Mouse (Mus musculus) midbrain, embryonic 14.5 days (tissue): Measurements from ENCODE around the gene Mdm1. TPM values are rescaled to one million over a fixed set of nuclear protein-coding genes. Genes with fewer than 3 reads are reported as not detected.

Experiments
- ATAC-seq: fragments of 200-750 bp; cut with Nextera tagmentation; 2 replicates; pipeline ENCODE4 v1.8.0; 2017; ENCODE audit warnings: moderate number of reproducible peaks, moderate library complexity; ENCODE audit not compliant: low FRiP score, low TSS enrichment
- DNase-seq: peaks from one replicate; pipeline ENCODE4 v3.0.0-alpha.2; 2015
- H3K27ac ChIP-seq: fragments of 300-500 bp; sonication (generic); replicated peaks from 2 replicates; pipeline ENCODE4 v1.5.1; 2014; ENCODE audit warnings: mild to moderate bottlenecking, low read depth, low read length, moderate library complexity
- H3K27me3 ChIP-seq: fragments of 300-500 bp; sonication (generic); 2 replicates; pipeline ENCODE4 v1.6.1; 2014; ENCODE audit warnings: low read length, control low read depth, mixed read lengths; ENCODE audit not compliant: control insufficient read depth, insufficient read depth
- H3K36me3 ChIP-seq: fragments of 300-500 bp; sonication (generic); 2 replicates; pipeline ENCODE4 v1.6.1; 2014; ENCODE audit warnings: low read length, control low read depth; ENCODE audit not compliant: control insufficient read depth, insufficient read depth
- H3K4me1 ChIP-seq: fragments of 300-500 bp; sonication (generic); 2 replicates; pipeline ENCODE4 v1.6.1; 2014; ENCODE audit warnings: mild to moderate bottlenecking, antibody characterized with exemption, low read length, control low read depth; ENCODE audit not compliant: control insufficient read depth, insufficient read depth
- H3K4me2 ChIP-seq: fragments of 300-500 bp; sonication (generic); 2 replicates; pipeline ENCODE4 v1.6.1; 2014; ENCODE audit warnings: mild to moderate bottlenecking, low read length, moderate library complexity
- H3K4me3 ChIP-seq: fragments of 300-500 bp; sonication (generic); replicated peaks from 2 replicates; pipeline ENCODE4 v1.5.1; 2014; ENCODE audit warnings: low read depth, low read length
- H3K9ac ChIP-seq: fragments of 300-500 bp; sonication (generic); replicated peaks from 2 replicates; pipeline ENCODE4 v1.6.1; 2014; ENCODE audit warnings: mild to moderate bottlenecking, low read length, moderate library complexity
- H3K9me3 ChIP-seq: fragments of 300-500 bp; sonication (generic); 2 replicates; pipeline ENCODE4 v1.6.1; 2016; ENCODE audit warnings: low read length, control low read depth, mixed read lengths; ENCODE audit not compliant: control insufficient read depth
- WGBS: fragments of 180-500 bp; shearing (Covaris S2); extraction: QIAGEN DNeasy Blood & Tissue Kit; methylation state at CpG from one replicate; pipeline ENCODE4 v1.1.7; 2014; 5-methylcytosine and 5-hydroxymethylcytosine counted together
- polyA plus RNA-seq: library from polyadenylated mRNA; unstranded; fragments of >200 nt; fragmentation: Nextera tagmentation; extraction: Ambion mirVana; gene quantifications from 2 replicates; pipeline ENCODE4 v1.2.1, GENCODE M21; 2014

Gene Mdm1
- polyA plus RNA-seq, 1 experiment from 2014 or later: 32.3 TPM

GRCm38 (mm10) chr10:118114271-118114670 lies 27.3 kb upstream of the Mdm1 start:
- H3K9me3 ChIP-seq: no peaks in the 10 kb centered on the region
- H3K27me3 ChIP-seq: no peaks in the 10 kb centered on the region
- 95% methylated on average over 1 of the region's 1 CpGs for WGBS
- no peak overlapping the region for H3K4me2 ChIP-seq
- H3K9ac ChIP-seq: no peak overlapping the region
- DNase-seq: no peak
- ATAC-seq: no peak
- H3K36me3 ChIP-seq: no peaks in the 10 kb centered on the region
- peaks cover 8% of the 10 kb centered on the region; the same call in 1 of the 2 replicates for H3K4me1 ChIP-seq
- H3K27ac ChIP-seq: no peak overlapping the region
- no peak overlapping the region for H3K4me3 ChIP-seq

- no peaks in the 10 kb centered on the region for H3K9me3 ChIP-seq
- no peak overlapping the region for H3K4me2 ChIP-seq
- no peak overlapping the region for H3K4me3 ChIP-seq
- 89% methylated on average over 2 of the region's 2 CpGs for WGBS
- DNase-seq (no peak), ATAC-seq (no peak)
- H3K4me1 ChIP-seq: peaks cover 7% of the 10 kb centered on the region; the same call in 1 of the 2 replicates
- H3K27ac ChIP-seq: no peak overlapping the region
- no peaks in the 10 kb centered on the region for H3K36me3 ChIP-seq
- no peaks in the 10 kb centered on the region for H3K27me3 ChIP-seq
- no peak overlapping the region for H3K9ac ChIP-seq
Measured at GRCm38 (mm10) chr10:118116456-118116855, 25.2 kb upstream of the Mdm1 start.

GRCm38 (mm10) chr10:118121047-118121936 lies 20.3 kb upstream of the Mdm1 start:
- Histone ChIP-seq H3K36me3 (no peaks in the 10 kb centered on the region), H3K27me3 (no peaks in the 10 kb centered on the region), H3K4me1 (peaks cover 6% of the 10 kb centered on the region; the same call in 1 of the 2 replicates), H3K4me2 (peak overlapping the region; percentile 37), H3K9me3 (no peaks in the 10 kb centered on the region), H3K9ac (no peak overlapping the region), H3K27ac (peak overlapping the region; percentile 72), H3K4me3 (no peak overlapping the region)
- DNase-seq (peak; percentile 50), ATAC-seq (no peak)
- 70% methylated on average over 25 of the region's 25 CpGs for WGBS

GRCm38 (mm10) chr10:118121937-118122285 lies 19.7 kb upstream of the Mdm1 start:
- H3K4me3 ChIP-seq: no peak overlapping the region
- H3K9ac ChIP-seq: no peak overlapping the region
- ATAC-seq (peak; percentile 86), DNase-seq (peak; percentile 89)
- no peaks in the 10 kb centered on the region for H3K9me3 ChIP-seq
- peak overlapping the region; percentile 72 for H3K27ac ChIP-seq
- H3K4me2 ChIP-seq: peak overlapping the region; percentile 37
- H3K36me3 ChIP-seq: no peaks in the 10 kb centered on the region
- WGBS: 34% methylated on average over 13 of the region's 13 CpGs
- H3K4me1 ChIP-seq: peaks cover 6% of the 10 kb centered on the region; the same call in 1 of the 2 replicates
- no peaks in the 10 kb centered on the region for H3K27me3 ChIP-seq

GRCm38 (mm10) chr10:118122441-118123162 lies 19.0 kb upstream of the Mdm1 start:
- no peak overlapping the region for H3K4me3 ChIP-seq
- H3K9ac ChIP-seq: no peak overlapping the region
- H3K27ac ChIP-seq: peak overlapping the region; percentile 72; the same call in 1 of the 2 replicates
- 72% methylated on average over 11 of the region's 11 CpGs for WGBS
- no peaks in the 10 kb centered on the region for H3K36me3 ChIP-seq
- H3K9me3 ChIP-seq: no peaks in the 10 kb centered on the region
- ATAC-seq (no peak), DNase-seq (peak; percentile 35)
- H3K4me1 ChIP-seq: peaks cover 6% of the 10 kb centered on the region; the same call in 1 of the 2 replicates
- H3K27me3 ChIP-seq: no peaks in the 10 kb centered on the region
- H3K4me2 ChIP-seq: no peak overlapping the region

- WGBS: 92% methylated on average over 7 of the region's 7 CpGs
Measured at GRCm38 (mm10) chr10:118125236-118125635, 16.4 kb upstream of the Mdm1 start.

GRCm38 (mm10) chr10:118125776-118126445 lies 15.7 kb upstream of the Mdm1 start:
- DNase-seq: no peak
- no peaks in the 10 kb centered on the region for H3K9me3 ChIP-seq
- H3K9ac ChIP-seq: no peak overlapping the region
- peaks cover 6% of the 10 kb centered on the region; the same call in 1 of the 2 replicates for H3K4me1 ChIP-seq
- no peak overlapping the region for H3K27ac ChIP-seq
- H3K4me3 ChIP-seq: no peak overlapping the region
- H3K36me3 ChIP-seq: no peaks in the 10 kb centered on the region
- ATAC-seq: no peak
- H3K27me3 ChIP-seq: no peaks in the 10 kb centered on the region
- no peak overlapping the region for H3K4me2 ChIP-seq
- 72% methylated on average over 25 of the region's 25 CpGs for WGBS

More at GRCm38 (mm10) chr10:118125236-118125635, 16.4 kb upstream of the Mdm1 start:
- DNase-seq: no peak
- Histone ChIP-seq H3K27ac (no peak overlapping the region), H3K9ac (no peak overlapping the region), H3K9me3 (no peaks in the 10 kb centered on the region), H3K4me1 (peaks cover 6% of the 10 kb centered on the region; the same call in 1 of the 2 replicates), H3K4me3 (no peak overlapping the region), H3K4me2 (no peak overlapping the region), H3K36me3 (no peaks in the 10 kb centered on the region), H3K27me3 (no peaks in the 10 kb centered on the region)
- no peak for ATAC-seq

- Histone ChIP-seq H3K27ac (no peak overlapping the region), H3K9ac (no peak overlapping the region), H3K27me3 (no peaks in the 10 kb centered on the region), H3K9me3 (no peaks in the 10 kb centered on the region), H3K4me2 (no peak overlapping the region), H3K36me3 (no peaks in the 10 kb centered on the region), H3K4me3 (no peak overlapping the region), H3K4me1 (no peaks in the 10 kb centered on the region)
- 49% methylated on average over 20 of the region's 20 CpGs for WGBS
- ATAC-seq (no peak), DNase-seq (no peak)
Measured at GRCm38 (mm10) chr10:118129001-118129682, 12.5 kb upstream of the Mdm1 start.
